Mouse (Mus musculus) CH12.LX (cell line): ENCODE measurements around the gene Marveld2. TPM values are rescaled to one million over a fixed set of nuclear protein-coding genes. Genes with fewer than 3 reads are reported as not detected.

ENCODE experiments used
- DNase-seq: peaks from one replicate; pipeline ENCODE4 v3.0.0-alpha.2; 2013; ENCODE audit errors: extremely low read depth
- H3K27ac ChIP-seq: 2 replicates; pipeline ENCODE4 v1.5.1; 2012; ENCODE audit warnings: low read depth, mild to moderate bottlenecking, control low read depth, moderate library complexity; ENCODE audit not compliant: insufficient read depth
- H3K27me3 ChIP-seq: replicated peaks from 2 replicates; pipeline ENCODE3; 2012; ENCODE audit warnings: inconsistent platforms
- H3K36me3 ChIP-seq, 2 experiments: replicated peaks in 1 of 2; 2 replicates each; pipeline versions ENCODE3 to v1.6.1; 2012; ENCODE audit warnings: inconsistent platforms in 1 of 2, low read length in 1 of 2, mild to moderate bottlenecking in 1 of 2, mixed read lengths in 1 of 2, moderate library complexity in 1 of 2; ENCODE audit not compliant: control insufficient read depth in 1 of 2, insufficient read depth in 1 of 2
- H3K4me1 ChIP-seq, 2 experiments: 2 replicates each; pipeline ENCODE4 v1.6.1; 2012; ENCODE audit warnings: inconsistent platforms in 1 of 2, moderate library complexity in 1 of 2; ENCODE audit not compliant: insufficient read depth in 2 of 2, control insufficient read depth in 1 of 2
- H3K4me2 ChIP-seq: 2 replicates; pipeline ENCODE4 v1.6.1; 2012; ENCODE audit warnings: low read depth, mild to moderate bottlenecking, control low read depth; ENCODE audit not compliant: poor library complexity, insufficient read depth, severe bottlenecking
- H3K4me3 ChIP-seq, 3 experiments: fragments of 150-350 bp in 1 of 3; sonication (generic) in 1 of 3; replicated peaks in 1 of 3; 2 replicates each; pipeline versions ENCODE3 to v1.5.1; 2011 to 2012; ENCODE audit warnings: low read depth in 2 of 3, low read length in 2 of 3, mild to moderate bottlenecking in 2 of 3, moderate library complexity in 2 of 3, control low read depth in 1 of 3, improper control_type of control experiment in 1 of 3, inconsistent platforms in 1 of 3, mixed read lengths in 1 of 3; ENCODE audit not compliant: poor library complexity in 1 of 3
- H3K79me2 ChIP-seq: replicated peaks from 2 replicates; pipeline ENCODE4 v1.6.1; 2012; ENCODE audit warnings: mild to moderate bottlenecking, moderate library complexity; ENCODE audit not compliant: control insufficient read depth, poor library complexity, insufficient read depth, severe bottlenecking; ENCODE audit errors: extremely low read depth
- H3K9ac ChIP-seq: 2 replicates; pipeline ENCODE4 v1.6.1; 2012; ENCODE audit warnings: low read depth, mild to moderate bottlenecking, control low read depth, moderate library complexity; ENCODE audit not compliant: insufficient read depth
- H3K9me3 ChIP-seq: replicated peaks from 2 replicates; pipeline ENCODE3; 2012; ENCODE audit warnings: low read length, inconsistent platforms, mixed read lengths
- BHLHE40 ChIP-seq: IDR thresholded peaks from 2 replicates; pipeline ENCODE4 v1.6.1; 2011; ENCODE audit warnings: mild to moderate bottlenecking, low read depth, low read length, improper control_type of control experiment
- CHD1 ChIP-seq: IDR thresholded peaks from 2 replicates; pipeline ENCODE4 v1.6.1; 2012; ENCODE audit warnings: low read depth, low read length, improper control_type of control experiment, inconsistent platforms
- CTCF ChIP-seq, 2 experiments: IDR thresholded peaks in 1 of 2; conservative IDR thresholded peaks in 1 of 2; 2 replicates each; pipeline ENCODE4 v1.5.1; 2011 to 2012; ENCODE audit warnings: low read depth in 2 of 2, low read length in 2 of 2, improper control_type of control experiment in 1 of 2, inconsistent platforms in 1 of 2, mild to moderate bottlenecking in 1 of 2, moderate library complexity in 1 of 2
- ELF1 ChIP-seq: IDR thresholded peaks from 2 replicates; pipeline ENCODE4 v1.6.1; 2014; ENCODE audit warnings: low read depth, mild to moderate bottlenecking, inconsistent platforms, low read length, improper control_type of control experiment
- ETS1 ChIP-seq: conservative IDR thresholded peaks from 2 replicates; pipeline ENCODE4 v1.6.1; 2012; ENCODE audit warnings: low read depth, mild to moderate bottlenecking, inconsistent platforms, low read length, improper control_type of control experiment, moderate library complexity
- GABPA ChIP-seq: IDR thresholded peaks from 2 replicates; pipeline ENCODE4 v1.6.1; 2012; ENCODE audit warnings: low read depth, low read length, improper control_type of control experiment, inconsistent platforms; ENCODE audit not compliant: insufficient replicate concordance
- HCFC1 ChIP-seq: IDR thresholded peaks from 2 replicates; pipeline ENCODE4 v1.6.1; 2012; ENCODE audit warnings: low read depth, mild to moderate bottlenecking, inconsistent platforms, low read length, improper control_type of control experiment
- IRF4 ChIP-seq: IDR thresholded peaks from 2 replicates; pipeline ENCODE4 v1.6.1; 2014; ENCODE audit warnings: low read depth, mild to moderate bottlenecking, inconsistent platforms, low read length, improper control_type of control experiment
- JUN ChIP-seq: IDR thresholded peaks from 2 replicates; pipeline ENCODE4 v1.6.1; 2011; ENCODE audit warnings: low read depth, mild to moderate bottlenecking, low read length, improper control_type of control experiment, moderate library complexity; ENCODE audit not compliant: insufficient read depth
- JUND ChIP-seq: conservative IDR thresholded peaks from 2 replicates; pipeline ENCODE4 v1.6.1; 2011; ENCODE audit warnings: low read depth, low read length, improper control_type of control experiment
- KAT2A ChIP-seq: IDR thresholded peaks from 2 replicates; pipeline ENCODE4 v1.6.1; 2012; ENCODE audit warnings: low read length, improper control_type of control experiment, inconsistent platforms; ENCODE audit not compliant: insufficient replicate concordance
- MAFK ChIP-seq: IDR thresholded peaks from 2 replicates; pipeline ENCODE4 v1.6.1; 2011; ENCODE audit warnings: low read length, improper control_type of control experiment; ENCODE audit not compliant: insufficient replicate concordance
- MAX ChIP-seq: IDR thresholded peaks from 2 replicates; pipeline ENCODE4 v1.6.1; 2011; ENCODE audit warnings: low read length, improper control_type of control experiment
- MAZ ChIP-seq: IDR thresholded peaks from 2 replicates; pipeline ENCODE4 v1.6.1; 2012; ENCODE audit warnings: low read depth, mild to moderate bottlenecking, inconsistent platforms, low read length, improper control_type of control experiment, moderate library complexity
- MEF2A ChIP-seq: IDR thresholded peaks from 2 replicates; pipeline ENCODE4 v1.6.1; 2014; ENCODE audit warnings: low read depth, mild to moderate bottlenecking, inconsistent platforms, low read length, improper control_type of control experiment, borderline replicate concordance
- NELFE ChIP-seq: IDR thresholded peaks from 2 replicates; pipeline ENCODE4 v1.6.1; 2011; ENCODE audit warnings: low read depth, low read length, improper control_type of control experiment
- POLR2A ChIP-seq: IDR thresholded peaks from 2 replicates; pipeline ENCODE4 v1.6.1; 2011; ENCODE audit warnings: low read depth, mild to moderate bottlenecking, improper control_type of control experiment, low read length
- POLR2AphosphoS2 ChIP-seq: IDR thresholded peaks from 2 replicates; pipeline ENCODE4 v1.6.1; 2011; ENCODE audit warnings: low read depth, low read length, improper control_type of control experiment
- RCOR1 ChIP-seq: conservative IDR thresholded peaks from 2 replicates; pipeline ENCODE4 v1.6.1; 2012; ENCODE audit warnings: low read depth, mild to moderate bottlenecking, inconsistent platforms, low read length, improper control_type of control experiment
- SIN3A ChIP-seq: IDR thresholded peaks from 2 replicates; pipeline ENCODE4 v1.6.1; 2012; ENCODE audit warnings: low read length, improper control_type of control experiment, inconsistent platforms
- TBP ChIP-seq: conservative IDR thresholded peaks from 2 replicates; pipeline ENCODE4 v1.6.1; 2011; ENCODE audit warnings: low read depth, low read length, improper control_type of control experiment
- TCF12 ChIP-seq: IDR thresholded peaks from 2 replicates; pipeline ENCODE4 v1.6.1; 2014; ENCODE audit warnings: low read depth, mild to moderate bottlenecking, inconsistent platforms, low read length, improper control_type of control experiment
- UBTF ChIP-seq: IDR thresholded peaks from 2 replicates; pipeline ENCODE4 v1.6.1; 2012; ENCODE audit warnings: low read depth, mild to moderate bottlenecking, inconsistent platforms, low read length, improper control_type of control experiment, moderate library complexity
- USF1 ChIP-seq: IDR thresholded peaks from 2 replicates; pipeline ENCODE4 v1.6.1; 2014; ENCODE audit warnings: low read depth, mild to moderate bottlenecking, inconsistent platforms, low read length, improper control_type of control experiment
- ZMIZ1 ChIP-seq: IDR thresholded peaks from 2 replicates; pipeline ENCODE4 v1.6.1; 2012; ENCODE audit warnings: low read depth, mild to moderate bottlenecking, inconsistent platforms, low read length, improper control_type of control experiment
- dilution Hi-C: fragments of 300-500 bp; cut with MboI; formaldehyde crosslinking; loops from 2 replicates; pipeline ENCODE4 v1.14.3; 2020; ENCODE audit warnings: low sequenced_read_pairs; ENCODE audit not compliant: extremely low pct_unique_long_range_greater_than_20kb, extremely low pct_ligation_motif_present
- in situ Hi-C: fragments of 300-500 bp; cut with MboI; formaldehyde crosslinking; loops from 3 replicates; pipeline ENCODE4 v1.14.3; 2019; ENCODE audit warnings: low sequenced_read_pairs, low pct_ligation_motif_present, low pct_unique_long_range_greater_than_20kb, mixed read lengths
- polyA plus RNA-seq: library from polyadenylated mRNA; unstranded; fragments of >175 nt; gene quantifications from 2 replicates; pipeline ENCODE4 v1.2.1, GENCODE M21; 2012; ENCODE audit warnings: low read depth; ENCODE audit not compliant: insufficient read length
- total RNA-seq, 2 experiments: library from RNA; depleted of rRNA; stranded (reverse); fragments of 300-350 nt in 1 of 2; fragments of >200 nt in 1 of 2; gene quantifications; 2 replicates each; pipeline ENCODE4 v1.2.3; 2012 to 2014

Marveld2 gene
- total and polyA plus RNA-seq, 3 experiments, result 0.13 to 1.9 (median 0.27) TPM

DNA sequence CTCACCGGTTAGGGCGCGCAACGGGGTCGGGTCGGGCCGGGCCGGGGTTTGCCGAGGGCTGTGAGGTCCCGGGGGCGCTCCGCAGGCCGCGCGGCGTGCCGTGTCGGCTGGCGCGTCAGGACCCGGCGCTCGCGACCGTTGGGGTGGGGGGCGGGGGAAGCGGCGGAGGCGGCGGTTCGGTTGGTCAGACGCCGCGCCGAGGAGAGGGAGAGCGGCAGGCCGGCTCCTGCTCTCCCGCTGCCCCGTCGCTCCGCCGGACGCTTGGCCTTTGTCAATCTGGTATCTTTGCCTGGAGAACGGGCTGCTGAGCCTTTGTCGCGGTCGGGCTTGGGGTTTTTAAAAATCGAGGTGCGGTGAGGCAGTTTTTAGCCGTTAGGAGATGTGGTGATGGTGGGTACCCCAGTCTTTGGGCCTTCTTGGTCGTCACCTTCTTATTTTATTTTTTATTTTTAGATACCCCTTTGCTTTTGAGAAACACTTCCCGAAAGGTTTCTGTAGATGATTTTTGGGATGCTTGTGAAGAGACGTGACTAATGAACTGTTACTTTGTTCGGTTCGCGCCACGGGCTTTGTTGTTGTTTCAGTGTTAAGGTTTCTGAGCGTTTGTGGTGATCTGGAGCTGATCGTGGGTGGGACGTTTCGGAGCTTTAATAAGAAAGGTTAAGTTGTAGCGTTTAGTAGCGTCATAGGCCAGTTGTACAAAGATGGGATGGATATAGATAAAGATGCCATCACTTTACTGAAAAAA, 34.8 kb upstream of the Marveld2 start, which contains the start of gene Taf9:
Gene Taf9, plus strand, starts transcription at position 141 of the 748 bp plus-strand sequence.
- TF ChIP-seq ETS1 (no peak), CHD1 (peak; percentile 54; the same call in 1 of the 2 replicates), JUND (no peak), RCOR1 (no peak), SIN3A (peak; percentile 41; the same call in 1 of the 2 replicates), GABPA (no peak)
- TF ChIP-seq, all 38 proteins: peak for 2
- H3K9ac ChIP-seq, result peak within 1 kb of the TSS; percentile 66
- peak within 1 kb of the TSS; percentile 88 to 92 (median 92) for H3K4me3 ChIP-seq
- H3K9me3 ChIP-seq, result no peaks in the 10 kb centered on the region
- in situ Hi-C loops (no loop called here), dilution Hi-C loops (no loop called here)
- no peaks in the 10 kb centered on the region for H3K27me3 ChIP-seq
- H3K4me1 ChIP-seq, result peaks cover 5 to 21% of the 10 kb centered on the region in 2 experiments; a peak in 3 of 4 replicates
- peak within 1 kb of the TSS; percentile 85 for H3K4me2 ChIP-seq
- peaks cover 13 to 33% of the 10 kb centered on the region in 2 experiments for H3K36me3 ChIP-seq
- peaks cover 42% of the 10 kb centered on the region for H3K79me2 ChIP-seq
- peak; percentile 14 for DNase-seq
- H3K27ac ChIP-seq, result peak within 1 kb of the TSS; percentile 72

- no peaks in the 10 kb centered on the region for H3K9me3 ChIP-seq
- TF ChIP-seq KAT2A (peak; percentile 92; the same call in 1 of the 2 replicates), TBP (no peak), HCFC1 (peak; percentile 93), UBTF (peak; percentile 86), MAZ (peak; percentile 100), TCF12 (peak; percentile 56; the same call in 1 of the 2 replicates), CTCF (conservative IDR thresholded peaks at IDR 0.05 in 1 of 2, IDR thresholded peaks at IDR 0.05 in 1 of 2; ENCODE audit: low read depth in 2 of 2, low read length in 2 of 2) (0 out of 4 replicates have a peak, but pooled peaks of 1 of the 2 experiments have one; percentile 0), NELFE (peak; percentile 62), GABPA (peak; percentile 16; the same call in 1 of the 2 replicates), ZMIZ1 (peak; percentile 58; the same call in 1 of the 2 replicates), MAFK (no peak), POLR2AphosphoS2 (no peak), POLR2A (peak; percentile 85), JUN (no peak), ELF1 (peak; percentile 82), MAX (peak; percentile 99), SIN3A (peak; percentile 62), USF1 (no peak), BHLHE40 (peak; percentile 60), MEF2A (peak; percentile 49; the same call in 1 of the 2 replicates), IRF4 (peak; percentile 73)
- peaks cover 40% of the 10 kb centered on the region for H3K79me2 ChIP-seq
- peak within 1 kb of the TSS; percentile 66 for H3K9ac ChIP-seq
- peak within 1 kb of the TSS; percentile 72 for H3K27ac ChIP-seq
- peaks cover 17 to 34% of the 10 kb centered on the region in 2 experiments for H3K36me3 ChIP-seq
- H3K27me3 ChIP-seq, result no peaks in the 10 kb centered on the region
- H3K4me2 ChIP-seq, result peak within 1 kb of the TSS; percentile 85
- peak; percentile 88 for DNase-seq
- dilution Hi-C loops, result no loop called here
- H3K4me3 ChIP-seq, result peak within 1 kb of the TSS; percentile 88 to 92 (median 92)
- H3K4me1 ChIP-seq, result peaks cover 5 to 27% of the 10 kb centered on the region in 2 experiments; a peak in 3 of 4 replicates
- in situ Hi-C loops, result no loop called here
Measured at GRCm38 (mm10) chr13:100650550-100651438, 34.0 kb upstream of the Marveld2 start, which contains the start of the genes Ak6 and Rad17. Gene Ak6 (plus strand): TSS chr13:100650979. Gene Rad17 (minus strand): TSS chr13:100651051.
